Mouse (Mus musculus) hindbrain, postnatal 0 days (tissue): Measurements from ENCODE around the gene Igf1r. TPM values are rescaled to one million over a fixed set of nuclear protein-coding genes. Genes with fewer than 3 reads are reported as not detected.

Experiments
- ATAC-seq: fragments of 200-750 bp; cut with Nextera tagmentation; 2 replicates; pipeline ENCODE4 v1.8.0; 2017; ENCODE audit warnings: mild to moderate bottlenecking, moderate TSS enrichment, moderate library complexity
- DNase-seq: peaks from one replicate; pipeline ENCODE4 v3.0.0-alpha.2; 2015; ENCODE audit warnings: low spot score
- H3K27ac ChIP-seq: fragments of 300-500 bp; sonication (generic); 2 replicates; pipeline ENCODE4 v1.5.1; 2014; ENCODE audit warnings: mild to moderate bottlenecking
- H3K27me3 ChIP-seq: fragments of 300-500 bp; sonication (generic); 2 replicates; pipeline ENCODE4 v1.6.1; 2014; ENCODE audit warnings: low read length, mixed read lengths; ENCODE audit not compliant: insufficient read depth
- H3K36me3 ChIP-seq: fragments of 300-500 bp; sonication (generic); 2 replicates; pipeline ENCODE4 v1.6.1; 2014; ENCODE audit warnings: low read length, mixed read lengths; ENCODE audit not compliant: insufficient read depth
- H3K4me1 ChIP-seq: fragments of 300-500 bp; sonication (generic); 2 replicates; pipeline ENCODE4 v1.6.1; 2014; ENCODE audit warnings: antibody characterized with exemption, low read length, mixed read lengths; ENCODE audit not compliant: insufficient read depth
- H3K4me2 ChIP-seq: fragments of 300-500 bp; sonication (generic); 2 replicates; pipeline ENCODE4 v1.6.1; 2014; ENCODE audit warnings: low read depth, mild to moderate bottlenecking, low read length, moderate library complexity, mixed read lengths
- H3K4me3 ChIP-seq: fragments of 300-500 bp; sonication (generic); 2 replicates; pipeline ENCODE4 v1.5.1; 2014; ENCODE audit warnings: low read length
- H3K9ac ChIP-seq: fragments of 300-500 bp; sonication (generic); replicated peaks from 2 replicates; pipeline ENCODE4 v1.6.1; 2014; ENCODE audit warnings: mild to moderate bottlenecking, low read length, moderate library complexity, mixed read lengths
- H3K9me3 ChIP-seq: fragments of 300-500 bp; sonication (generic); 2 replicates; pipeline ENCODE4 v1.6.1; 2016; ENCODE audit warnings: low read length, mixed read lengths
- CTCF ChIP-seq: IDR thresholded peaks from 2 replicates; pipeline ENCODE4 v1.5.1; 2016; ENCODE audit warnings: antibody characterized with exemption, control low read depth, low read depth
- WGBS: fragments of 180-500 bp; shearing (Covaris S2); extraction: QIAGEN DNeasy Blood & Tissue Kit; methylation state at CpG from one replicate; pipeline ENCODE4 v1.1.7; 2014; 5-methylcytosine and 5-hydroxymethylcytosine counted together
- polyA plus RNA-seq: library from polyadenylated mRNA; unstranded; fragments of >200 nt; fragmentation: Nextera tagmentation; extraction: Ambion mirVana; gene quantifications from 2 replicates; pipeline ENCODE4 v1.2.1, GENCODE M21; 2015
- total RNA-seq: library from RNA; depleted of rRNA; stranded (reverse); fragments of >200 nt; gene quantifications from 2 replicates; pipeline ENCODE4 v1.2.3, GENCODE M21; 2014

The Igf1r gene
- total and polyA plus RNA-seq, 2 experiments from 2014 or later = 12.1 to 36.2 TPM

DNA sequence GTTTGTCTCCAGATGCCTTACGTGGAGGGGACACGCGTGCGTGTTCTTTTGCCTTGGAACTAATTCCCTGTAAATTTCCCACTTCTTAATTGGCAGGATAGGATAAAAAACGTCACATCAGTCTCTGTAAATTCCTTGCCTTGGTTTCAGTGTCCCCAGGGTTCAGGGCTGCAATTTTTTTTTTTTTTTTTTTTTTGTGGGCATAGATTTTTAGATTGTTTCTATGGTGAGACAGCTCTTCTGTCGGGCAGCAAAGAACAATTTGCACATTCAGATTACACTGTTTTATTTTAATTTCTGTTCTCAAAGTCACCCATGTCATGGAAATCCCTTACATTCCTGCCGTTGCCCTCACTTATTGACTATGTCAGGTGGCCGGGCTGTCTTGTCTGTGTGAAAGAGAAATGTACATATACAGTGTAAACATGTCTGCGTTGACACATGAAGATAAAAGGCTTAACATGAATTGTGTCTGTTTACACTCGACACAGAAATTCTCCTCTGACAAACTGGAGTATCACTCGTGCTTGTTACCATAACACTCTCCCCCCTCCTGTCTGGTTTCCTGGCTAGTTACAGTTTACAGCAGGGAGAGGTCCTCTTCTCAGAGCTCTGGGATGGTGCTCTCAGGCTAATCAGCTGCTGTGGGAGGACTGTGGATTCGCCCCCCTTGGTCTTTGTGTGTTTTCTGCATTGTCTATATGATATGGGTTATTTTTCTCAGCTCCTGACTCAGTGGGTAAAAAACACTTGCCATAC is 43.8 kb downstream of the Igf1r start:
- ATAC-seq = no peak

DNA sequence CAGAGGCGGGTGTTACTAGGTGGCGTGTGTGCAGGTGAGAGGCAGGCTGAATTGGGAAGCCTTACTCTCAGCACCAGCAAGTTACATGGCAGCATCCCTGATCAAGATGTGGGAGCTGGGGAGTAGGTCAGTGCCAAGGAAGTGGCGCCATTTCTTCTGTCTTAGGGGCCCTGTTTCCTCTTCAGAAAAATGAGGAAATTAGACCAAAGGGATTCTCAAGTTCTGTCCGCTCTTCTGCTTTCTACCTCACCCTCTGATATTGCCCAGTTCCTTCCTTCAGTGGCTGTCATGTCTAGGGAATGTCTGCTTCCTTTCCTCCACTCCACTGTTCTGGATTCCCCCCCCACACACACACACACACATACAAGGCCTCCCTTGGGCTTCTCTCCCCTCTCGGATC is 48.6 kb downstream of the Igf1r start:
- no peaks in the 10 kb centered on the region for H3K9me3 ChIP-seq
- H3K27ac ChIP-seq = no peak overlapping the region
- no peak for TF ChIP-seq CTCF
- ATAC-seq (no peak), DNase-seq (no peak)
- no peaks in the 10 kb centered on the region for H3K27me3 ChIP-seq
- H3K4me2 ChIP-seq = no peak overlapping the region
- H3K4me1 ChIP-seq = 0 out of 2 replicates have a peak, but pooled peaks cover 5% of the 10 kb centered on the region
- no peak overlapping the region for H3K4me3 ChIP-seq
- 85% methylated on average over 5 of the region's 5 CpGs for WGBS
- H3K36me3 ChIP-seq = 0 out of 2 replicates have a peak, but pooled peaks cover 6% of the 10 kb centered on the region
- H3K9ac ChIP-seq = no peak overlapping the region

More for the DNA sequence above, 43.8 kb downstream of the Igf1r start:
- Histone ChIP-seq H3K9ac (no peak overlapping the region), H3K27me3 (no peaks in the 10 kb centered on the region), H3K4me2 (no peak overlapping the region), H3K4me3 (no peak overlapping the region), H3K4me1 (peaks cover 13% of the 10 kb centered on the region; the same call in 1 of the 2 replicates), H3K36me3 (no peaks in the 10 kb centered on the region), H3K9me3 (no peaks in the 10 kb centered on the region), H3K27ac (no peak overlapping the region)
- no peak for DNase-seq
- WGBS = 42% methylated on average over 12 of the region's 12 CpGs
- TF ChIP-seq CTCF = no peak

DNA sequence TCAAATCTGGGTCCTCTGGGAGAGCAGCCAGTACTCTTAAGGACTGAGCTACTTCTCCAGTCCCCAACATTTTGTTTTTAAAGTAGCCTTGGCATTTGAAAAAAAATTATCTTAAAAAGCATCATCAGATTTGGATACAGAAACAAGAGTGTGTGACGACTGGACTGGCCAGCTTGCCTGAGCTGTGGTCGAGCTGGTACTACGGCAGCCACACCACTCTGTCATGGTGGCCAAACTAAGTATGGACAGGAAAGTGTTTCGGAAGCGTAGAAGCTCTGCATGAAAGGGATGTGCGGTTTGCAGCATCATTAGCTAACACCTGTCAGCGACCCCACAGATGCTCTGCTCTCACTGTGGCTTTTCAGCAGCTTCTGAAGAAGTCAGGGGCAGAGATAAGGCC is 53.4 kb downstream of the Igf1r start:
- DNase-seq (no peak), ATAC-seq (no peak)
- H3K9ac ChIP-seq = no peak overlapping the region
- no peaks in the 10 kb centered on the region for H3K9me3 ChIP-seq
- H3K4me3 ChIP-seq = no peak overlapping the region
- H3K4me2 ChIP-seq = no peak overlapping the region
- no peaks in the 10 kb centered on the region for H3K4me1 ChIP-seq
- H3K27me3 ChIP-seq = no peaks in the 10 kb centered on the region
- 90% methylated on average over 7 of the region's 7 CpGs for WGBS
- TF ChIP-seq CTCF = no peak
- no peak overlapping the region for H3K27ac ChIP-seq
- H3K36me3 ChIP-seq = 0 out of 2 replicates have a peak, but pooled peaks cover 10% of the 10 kb centered on the region

- no peak for ATAC-seq
- Histone ChIP-seq H3K4me2 (no peak overlapping the region), H3K36me3 (0 out of 2 replicates have a peak, but pooled peaks cover 10% of the 10 kb centered on the region), H3K4me3 (no peak overlapping the region), H3K27me3 (no peaks in the 10 kb centered on the region), H3K4me1 (no peaks in the 10 kb centered on the region), H3K9me3 (no peaks in the 10 kb centered on the region), H3K27ac (no peak overlapping the region), H3K9ac (no peak overlapping the region)
- DNase-seq = no peak
- no peak for TF ChIP-seq CTCF
- WGBS = 78% methylated on average over 6 of the region's 6 CpGs
Observed at GRCm38 (mm10) chr7:68006496-68006895, 53.9 kb downstream of the Igf1r start.

- H3K9ac ChIP-seq = no peak overlapping the region
- H3K4me1 ChIP-seq = no peaks in the 10 kb centered on the region; the same call in 1 of the 2 replicates
- ATAC-seq (no peak), DNase-seq (no peak)
- H3K4me3 ChIP-seq = no peak overlapping the region
- WGBS = 62% methylated on average over 8 of the region's 8 CpGs
- no peak overlapping the region for H3K4me2 ChIP-seq
- H3K9me3 ChIP-seq = no peaks in the 10 kb centered on the region
- H3K27ac ChIP-seq = no peak overlapping the region
- 0 out of 2 replicates have a peak, but pooled peaks cover 4% of the 10 kb centered on the region for H3K36me3 ChIP-seq
- TF ChIP-seq CTCF = no peak
- no peaks in the 10 kb centered on the region for H3K27me3 ChIP-seq
Observed at GRCm38 (mm10) chr7:68009635-68010034, 57.0 kb downstream of the Igf1r start.

DNA sequence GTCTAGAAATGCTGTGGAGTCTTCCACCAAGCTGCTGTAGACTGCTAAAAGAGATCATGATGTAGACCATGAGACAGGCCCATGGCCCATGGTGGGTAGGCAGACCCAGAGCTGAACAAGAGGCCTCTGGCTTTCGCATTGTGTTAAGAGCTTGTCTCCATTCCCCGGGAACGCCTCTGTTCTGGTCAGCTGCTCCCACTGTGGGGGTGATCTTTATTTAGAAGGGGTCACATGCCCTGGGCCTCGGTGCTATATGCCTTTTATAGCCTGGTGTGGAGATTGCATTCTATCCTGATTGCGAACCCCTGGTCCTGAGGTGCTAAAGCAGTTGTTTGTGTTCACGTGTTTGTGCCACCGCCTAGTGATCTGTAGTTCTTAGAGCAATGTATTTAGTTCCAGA is 57.5 kb downstream of the Igf1r start:
- no peak for ATAC-seq
- 52% methylated on average over 7 of the region's 7 CpGs for WGBS

DNA sequence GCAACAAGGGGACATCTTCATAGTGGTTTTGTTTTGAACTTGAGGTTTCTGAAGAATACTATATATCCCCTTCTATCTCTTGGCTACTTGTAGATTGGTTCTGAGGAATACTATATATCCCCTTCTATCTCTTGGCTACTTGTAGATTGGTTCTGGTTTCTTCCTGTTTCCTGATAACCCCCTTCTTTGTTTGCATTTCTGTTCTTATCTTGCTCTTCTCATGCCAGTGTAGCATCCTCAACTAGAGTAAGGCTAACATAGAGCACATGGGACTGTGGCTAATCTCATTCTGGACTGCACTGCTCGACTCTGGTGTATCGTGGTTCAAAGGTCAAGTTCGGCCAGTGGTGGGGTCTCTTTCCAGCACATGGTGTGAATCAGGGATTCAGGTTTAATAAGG is 58.2 kb downstream of the Igf1r start:
- DNase-seq (no peak), ATAC-seq (no peak)
- H3K4me2 ChIP-seq = no peak overlapping the region
- H3K4me1 ChIP-seq = no peaks in the 10 kb centered on the region; the same call in 1 of the 2 replicates
- H3K27ac ChIP-seq = no peak overlapping the region
- no peak for TF ChIP-seq CTCF
- 73% methylated on average over 3 of the region's 3 CpGs for WGBS
- 0 out of 2 replicates have a peak, but pooled peaks cover 4% of the 10 kb centered on the region for H3K36me3 ChIP-seq
- H3K27me3 ChIP-seq = no peaks in the 10 kb centered on the region
- no peaks in the 10 kb centered on the region for H3K9me3 ChIP-seq
- H3K9ac ChIP-seq = no peak overlapping the region
- H3K4me3 ChIP-seq = no peak overlapping the region

More for the DNA sequence above, 57.5 kb downstream of the Igf1r start:
- Histone ChIP-seq H3K27ac (no peak overlapping the region), H3K27me3 (no peaks in the 10 kb centered on the region), H3K4me1 (no peaks in the 10 kb centered on the region; the same call in 1 of the 2 replicates), H3K36me3 (0 out of 2 replicates have a peak, but pooled peaks cover 4% of the 10 kb centered on the region), H3K9me3 (no peaks in the 10 kb centered on the region), H3K4me2 (no peak overlapping the region), H3K4me3 (no peak overlapping the region), H3K9ac (no peak overlapping the region)
- DNase-seq = no peak
- no peak for TF ChIP-seq CTCF
